Mouse (Mus musculus) layer of hippocampus, postnatal 25 days (tissue): ENCODE data around the gene Aqp6. TPM values are rescaled to one million over a fixed set of nuclear protein-coding genes. Genes with fewer than 3 reads are reported as not detected.

ENCODE experiments used
- DNase-seq, 2 experiments: peaks; one replicate each; pipeline ENCODE4 v3.0.0; 2022; ENCODE audit warnings: mixed read lengths in 2 of 2, low spot score in 1 of 2; ENCODE audit errors: extremely low spot score in 1 of 2
- total RNA-seq, 2 experiments: library from RNA; stranded (reverse); gene quantifications; 2 replicates each; pipeline ENCODE4 v1.2.3; 2021

The Aqp6 gene
- total RNA-seq, 2 experiments from 2014 or later: not detected

GRCm38 (mm10) chr15:99596841-99597240 lies 4.4 kb upstream of the Aqp6 start:
- no peak for DNase-seq

GRCm38 (mm10) chr15:99597596-99597995 lies 3.6 kb upstream of the Aqp6 start:
- DNase-seq: no peak

- no peak for DNase-seq
Measured at GRCm38 (mm10) chr15:99599245-99600070, 1.7 kb upstream of the Aqp6 start.

GRCm38 (mm10) chr15:99601823-99602120 lies 572 bp downstream of the Aqp6 start:
- DNase-seq: no peak

GRCm38 (mm10) chr15:99602206-99602820 lies 1.1 kb downstream of the Aqp6 start:
- DNase-seq: no peak

GRCm38 (mm10) chr15:99603216-99603615 lies 2.0 kb downstream of the Aqp6 start:
- no peak for DNase-seq

- DNase-seq: no peak
Measured at GRCm38 (mm10) chr15:99605595-99605994, 4.4 kb downstream of the Aqp6 start.

GRCm38 (mm10) chr15:99606515-99606914 lies 5.3 kb downstream of the Aqp6 start:
- DNase-seq: no peak

- DNase-seq: no peak
Measured at GRCm38 (mm10) chr15:99607388-99608113, 6.4 kb downstream of the Aqp6 start.

GRCm38 (mm10) chr15:99608382-99609125 lies 7.4 kb downstream of the Aqp6 start:
- no peak for DNase-seq

GRCm38 (mm10) chr15:99611563-99611962 lies 10.4 kb downstream of the Aqp6 start:
- DNase-seq: no peak

- DNase-seq: no peak
Measured at GRCm38 (mm10) chr15:99614273-99614672, 13.1 kb downstream of the Aqp6 start.

GRCm38 (mm10) chr15:99614753-99615152 lies 13.6 kb downstream of the Aqp6 start:
- no peak for DNase-seq

- DNase-seq: no peak
Measured at GRCm38 (mm10) chr15:99615246-99615645, 14.0 kb downstream of the Aqp6 start.

- no peak for DNase-seq
Measured at GRCm38 (mm10) chr15:99618595-99618994, 17.4 kb downstream of the Aqp6 start.

GRCm38 (mm10) chr15:99619821-99620220 lies 18.6 kb downstream of the Aqp6 start:
- peak in 1 of 2 experiments; percentile 29 for DNase-seq

- no peak for DNase-seq
Measured at GRCm38 (mm10) chr15:99622063-99622462, 20.9 kb downstream of the Aqp6 start.

GRCm38 (mm10) chr15:99631618-99632017 lies 30.4 kb downstream of the Aqp6 start:
- DNase-seq: no peak

GRCm38 (mm10) chr15:99634702-99635101 lies 33.5 kb downstream of the Aqp6 start:
- no peak for DNase-seq

GRCm38 (mm10) chr15:99637405-99638123 lies 36.4 kb downstream of the Aqp6 start:
- no peak for DNase-seq
